Mouse (Mus musculus) kidney, embryonic 15.5 days (tissue): ENCODE measurements around the gene Unc13d. TPM values are rescaled to one million over a fixed set of nuclear protein-coding genes. Genes with fewer than 3 reads are reported as not detected.
"Not testable (repeated sequence)": the region's sequence is repeated elsewhere in the genome, so short reads cannot be mapped to it uniquely, and the experiment has no call there.

Experiments
- ATAC-seq: fragments of 200-750 bp; cut with Nextera tagmentation; replicated peaks from 2 replicates; pipeline ENCODE4 v1.8.0; 2017; ENCODE audit warnings: moderate TSS enrichment; ENCODE audit not compliant: low FRiP score
- H3K27ac ChIP-seq: fragments of 300-500 bp; sonication (generic); 2 replicates; pipeline ENCODE4 v1.5.1; 2015; ENCODE audit warnings: mild to moderate bottlenecking, inconsistent platforms
- H3K27me3 ChIP-seq: fragments of 300-500 bp; sonication (generic); 2 replicates; pipeline ENCODE4 v1.6.1; 2015; ENCODE audit warnings: inconsistent platforms
- H3K36me3 ChIP-seq: fragments of 300-500 bp; sonication (generic); 2 replicates; pipeline ENCODE4 v1.6.1; 2015; ENCODE audit warnings: inconsistent platforms
- H3K4me1 ChIP-seq: fragments of 300-500 bp; sonication (generic); 2 replicates; pipeline ENCODE4 v1.6.1; 2015; ENCODE audit warnings: inconsistent platforms
- H3K4me2 ChIP-seq: fragments of 300-500 bp; sonication (generic); 2 replicates; pipeline ENCODE4 v1.6.1; 2015; ENCODE audit warnings: moderate library complexity, mild to moderate bottlenecking, inconsistent platforms
- H3K4me3 ChIP-seq: fragments of 300-500 bp; sonication (generic); replicated peaks from 2 replicates; pipeline ENCODE4 v1.5.1; 2015; ENCODE audit warnings: mild to moderate bottlenecking, inconsistent platforms
- H3K9ac ChIP-seq: fragments of 300-500 bp; sonication (generic); 2 replicates; pipeline ENCODE4 v1.6.1; 2015; ENCODE audit warnings: mild to moderate bottlenecking, inconsistent platforms
- H3K9me3 ChIP-seq: fragments of 300-500 bp; sonication (generic); replicated peaks from 2 replicates; pipeline ENCODE4 v1.6.1; 2016; ENCODE audit warnings: inconsistent platforms
- WGBS: fragments of 180-500 bp; shearing (Covaris S2); methylation state at CpG from one replicate; pipeline ENCODE4 v1.1.7; 2015; ENCODE audit warnings: mixed read lengths; 5-methylcytosine and 5-hydroxymethylcytosine counted together
- polyA plus RNA-seq: library from polyadenylated mRNA; unstranded; fragments of >200 nt; fragmentation: Nextera tagmentation; extraction: Ambion mirVana; gene quantifications from 2 replicates; pipeline ENCODE4 v1.2.1, GENCODE M21; 2015

Unc13d gene
- 1.3 and 1.5 TPM in 2 replicates for polyA plus RNA-seq

GRCm38 (mm10) chr11:116077446-116078204 is at the start of gene Unc13d:
TSS of gene Unc13d (minus strand) at chr11:116077961.
- peak; percentile 52 for ATAC-seq
- H3K4me1 ChIP-seq: peaks cover 34% of the 10 kb centered on the region
- H3K27ac ChIP-seq: peak within 1 kb of the TSS; percentile 71
- WGBS: 50% methylated on average over 22 of the region's 22 CpGs
- H3K36me3 ChIP-seq: peaks cover 41% of the 10 kb centered on the region
- H3K9ac ChIP-seq: peak within 1 kb of the TSS; percentile 35
- H3K27me3 ChIP-seq: no peaks in the 10 kb centered on the region
- H3K4me2 ChIP-seq: peak within 1 kb of the TSS; percentile 64
- no peaks in the 10 kb centered on the region for H3K9me3 ChIP-seq
- H3K4me3 ChIP-seq: peak within 1 kb of the TSS; percentile 35

DNA sequence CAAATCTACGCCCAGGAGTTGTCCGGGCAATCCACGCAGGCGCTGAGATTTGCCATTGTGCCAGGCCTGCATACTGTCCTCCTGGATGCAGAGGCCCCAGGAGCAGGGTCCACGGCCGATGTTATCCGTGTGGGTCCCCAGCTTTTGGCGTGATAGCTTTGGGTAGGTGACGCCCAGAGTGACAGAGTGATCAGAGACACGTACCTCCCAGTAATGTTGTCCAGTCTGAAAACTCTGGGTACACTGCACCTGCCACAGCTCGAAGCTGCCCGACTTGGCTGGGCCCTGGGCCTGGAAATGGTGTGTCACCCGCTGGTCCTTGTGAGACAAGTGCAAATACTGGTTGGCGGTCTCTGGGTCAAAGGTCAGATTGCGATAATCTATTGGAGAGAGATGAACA is 48.5 kb upstream of the Unc13d start:
- ATAC-seq: no peak
- 93% methylated on average over 15 of the region's 15 CpGs for WGBS
- Histone ChIP-seq H3K4me3 (no peak overlapping the region), H3K27me3 (no peaks in the 10 kb centered on the region), H3K4me1 (peaks cover 42% of the 10 kb centered on the region), H3K9ac (no peak overlapping the region), H3K27ac (no peak overlapping the region), H3K4me2 (no peak overlapping the region), H3K9me3 (no peaks in the 10 kb centered on the region), H3K36me3 (peaks cover 25% of the 10 kb centered on the region)

DNA sequence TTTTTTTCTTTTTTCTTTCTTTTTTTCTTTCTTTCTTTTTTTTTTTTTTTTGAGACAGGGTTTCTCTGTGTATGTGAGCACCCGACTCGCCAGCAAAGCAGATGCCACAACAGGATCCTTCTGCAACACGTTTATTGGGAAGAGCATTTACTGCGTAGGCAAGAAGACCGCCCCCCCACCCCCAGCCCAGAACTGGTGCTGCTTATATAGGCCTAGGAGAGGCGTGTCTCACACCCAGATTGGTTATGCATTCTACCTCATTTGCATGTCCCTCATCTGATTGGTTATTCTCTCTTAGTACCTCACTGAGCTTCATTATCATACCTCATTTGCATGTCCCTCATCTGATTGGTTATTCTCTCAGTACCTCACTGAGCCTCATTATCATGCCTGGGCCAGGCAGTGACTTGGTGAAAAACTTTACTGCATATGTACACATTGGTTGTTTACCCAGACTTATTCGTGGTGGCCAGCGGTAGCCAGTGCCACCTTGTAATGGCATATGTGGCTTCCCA is 44.0 kb upstream of the Unc13d start:
- H3K4me3 ChIP-seq, ATAC-seq, H3K27me3 ChIP-seq, H3K9ac ChIP-seq, H3K4me2 ChIP-seq, H3K4me1 ChIP-seq, H3K9me3 ChIP-seq, H3K27ac ChIP-seq: not testable (repeated sequence)
- H3K36me3 ChIP-seq: peaks cover 25% of the 10 kb centered on the region
- WGBS: 93% methylated on average over 8 of the region's 8 CpGs

DNA sequence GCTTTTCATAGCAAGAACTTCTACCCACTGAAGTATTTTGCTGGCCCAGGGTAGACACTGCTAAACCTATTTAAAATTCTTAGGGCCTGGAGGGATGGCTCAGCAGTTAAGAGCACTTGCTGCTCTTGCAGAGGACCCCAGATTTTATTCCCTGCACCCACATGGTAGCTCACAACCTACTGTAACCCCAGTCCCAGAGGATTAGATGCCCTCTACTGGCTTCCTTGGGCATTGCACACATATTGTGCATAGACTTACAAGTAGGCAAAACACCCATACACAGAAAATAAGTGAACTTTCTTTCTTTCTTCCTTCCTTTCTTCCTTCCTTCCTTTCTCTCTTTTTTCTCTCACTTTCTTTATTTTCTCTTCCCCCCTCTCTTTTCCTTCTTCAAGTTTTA is 40.1 kb upstream of the Unc13d start:
- Histone ChIP-seq H3K4me1 (no peaks in the 10 kb centered on the region), H3K27ac (no peak overlapping the region), H3K27me3 (no peaks in the 10 kb centered on the region), H3K4me2 (no peak overlapping the region), H3K36me3 (peaks cover 9% of the 10 kb centered on the region), H3K9me3 (no peaks in the 10 kb centered on the region), H3K4me3 (no peak overlapping the region), H3K9ac (no peak overlapping the region)
- no peak for ATAC-seq

GRCm38 (mm10) chr11:116117241-116117640 is 39.5 kb upstream of the Unc13d start:
- H3K4me1 ChIP-seq: no peaks in the 10 kb centered on the region
- no peaks in the 10 kb centered on the region for H3K9me3 ChIP-seq
- no peak for ATAC-seq
- no peak overlapping the region for H3K27ac ChIP-seq
- no peaks in the 10 kb centered on the region for H3K27me3 ChIP-seq
- no peak overlapping the region for H3K4me3 ChIP-seq
- no peak overlapping the region for H3K4me2 ChIP-seq
- 61% methylated on average over 12 of the region's 12 CpGs for WGBS
- peaks cover 4% of the 10 kb centered on the region for H3K36me3 ChIP-seq
- H3K9ac ChIP-seq: no peak overlapping the region

- Histone ChIP-seq H3K4me3 (no peak overlapping the region), H3K27me3 (peaks cover 49% of the 10 kb centered on the region), H3K27ac (no peak overlapping the region), H3K4me2 (no peak overlapping the region), H3K36me3 (no peaks in the 10 kb centered on the region), H3K9ac (no peak overlapping the region), H3K4me1 (peaks cover 41% of the 10 kb centered on the region), H3K9me3 (no peaks in the 10 kb centered on the region)
- no peak for ATAC-seq
- WGBS: 89% methylated on average over 19 of the region's 19 CpGs
These were observed 33.9 kb upstream of the Unc13d start for GRCm38 (mm10) chr11:116111611-116112203.

DNA sequence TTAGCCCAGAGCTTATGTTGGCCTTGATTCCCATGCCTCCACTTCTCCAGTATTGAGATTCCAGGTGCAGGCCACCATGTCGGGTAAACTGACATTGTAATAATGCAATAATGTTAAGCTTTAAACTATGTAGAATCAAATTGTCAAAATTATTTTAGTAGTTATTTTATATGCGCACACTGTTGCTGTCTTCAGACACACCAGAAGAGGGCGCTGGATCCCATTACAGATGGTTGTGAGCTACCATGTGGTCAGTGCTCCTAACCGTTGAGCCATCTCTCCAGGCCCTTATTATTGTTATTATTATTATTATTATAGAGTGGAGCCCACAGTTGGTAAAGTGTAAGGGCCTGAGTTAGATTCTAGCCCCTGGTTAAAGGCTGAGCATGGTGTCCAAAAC is 33.3 kb upstream of the Unc13d start:
- Histone ChIP-seq H3K4me1 (peaks cover 48% of the 10 kb centered on the region), H3K9ac (no peak overlapping the region), H3K36me3 (no peaks in the 10 kb centered on the region), H3K27ac (no peak overlapping the region), H3K4me3 (no peak overlapping the region), H3K9me3 (no peaks in the 10 kb centered on the region), H3K4me2 (no peak overlapping the region), H3K27me3 (peaks cover 50% of the 10 kb centered on the region)
- WGBS: 82% methylated on average over 4 of the region's 4 CpGs
- no peak for ATAC-seq

- H3K9ac ChIP-seq: peak overlapping the region; percentile 56; the same call in 1 of the 2 replicates
- H3K4me1 ChIP-seq: peaks cover 53% of the 10 kb centered on the region
- peaks cover 50% of the 10 kb centered on the region for H3K27me3 ChIP-seq
- H3K27ac ChIP-seq: peak overlapping the region; percentile 66
- no peak for ATAC-seq
- WGBS: 22% methylated on average over 10 of the region's 10 CpGs
- no peaks in the 10 kb centered on the region for H3K9me3 ChIP-seq
- H3K4me2 ChIP-seq: peak overlapping the region; percentile 64
- H3K4me3 ChIP-seq: peak overlapping the region; percentile 57
- H3K36me3 ChIP-seq: no peaks in the 10 kb centered on the region
These were observed 32.8 kb upstream of the Unc13d start for GRCm38 (mm10) chr11:116110540-116110939.

DNA sequence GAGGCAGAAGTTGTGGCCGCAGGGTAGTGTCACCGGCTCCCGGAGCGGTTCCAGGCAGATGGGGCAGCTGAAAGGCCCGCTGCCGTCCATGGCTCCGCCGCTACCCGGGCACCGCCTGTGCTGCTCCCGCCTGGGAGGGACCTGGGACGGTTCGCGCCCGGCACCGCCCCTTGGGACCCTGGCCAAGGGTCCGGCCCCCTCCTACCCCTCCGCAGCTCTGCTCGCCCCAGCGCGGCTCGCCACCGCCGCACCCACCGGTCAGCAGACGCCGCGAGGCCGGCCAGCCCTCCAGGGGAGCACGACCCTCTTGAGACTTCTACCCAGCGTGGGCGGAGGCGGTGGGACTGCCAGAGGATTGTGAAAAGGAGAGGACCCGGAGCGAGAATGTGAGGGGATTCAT is 32.4 kb upstream of the Unc13d start:
- Histone ChIP-seq H3K27ac (peak overlapping the region; percentile 66), H3K9me3 (no peaks in the 10 kb centered on the region), H3K36me3 (no peaks in the 10 kb centered on the region), H3K27me3 (peaks cover 50% of the 10 kb centered on the region), H3K9ac (peak overlapping the region; percentile 56), H3K4me3 (peak overlapping the region; percentile 57), H3K4me2 (peak overlapping the region; percentile 64), H3K4me1 (peaks cover 56% of the 10 kb centered on the region)
- WGBS: under 1% methylated on average over 35 of the region's 35 CpGs
- peak; percentile 50 for ATAC-seq

DNA sequence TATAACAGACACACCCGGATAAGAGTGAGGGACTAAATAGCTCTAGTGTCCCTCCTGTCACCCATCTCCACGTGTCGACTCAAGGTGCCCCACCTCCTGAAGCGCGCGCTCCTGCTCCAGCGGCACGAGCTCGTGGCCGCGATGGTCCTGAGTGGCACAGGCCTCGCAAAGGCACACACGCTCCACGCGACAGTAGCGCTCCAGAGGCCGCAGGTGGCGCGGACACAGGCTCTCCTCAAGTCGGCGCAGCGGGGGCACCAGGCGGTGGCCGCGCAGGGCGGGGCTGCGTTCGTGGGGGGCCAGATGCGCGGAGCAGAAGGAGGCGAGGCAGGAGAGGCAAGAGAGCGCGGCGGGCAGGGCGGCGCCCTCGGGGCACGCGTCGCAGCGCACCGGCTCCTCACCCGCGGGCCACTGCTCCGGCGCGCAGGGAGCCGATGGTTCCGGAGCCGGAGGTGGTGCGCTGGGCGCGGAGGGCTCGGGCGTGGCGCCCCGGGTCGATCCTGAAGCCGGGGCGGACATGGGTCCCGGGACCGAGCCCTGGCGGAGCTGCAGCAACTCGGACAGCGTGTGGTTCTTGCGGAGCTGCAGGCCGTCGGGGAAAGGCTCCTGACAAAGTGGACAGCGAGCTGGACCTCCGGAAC is 31.8 kb upstream of the Unc13d start:
- no peaks in the 10 kb centered on the region for H3K9me3 ChIP-seq
- under 1% methylated on average over 62 of the region's 70 CpGs for WGBS
- peak overlapping the region; percentile 66 for H3K27ac ChIP-seq
- peak overlapping the region; percentile 56 for H3K9ac ChIP-seq
- peaks cover 61% of the 10 kb centered on the region for H3K4me1 ChIP-seq
- peak; percentile 28; the same call in 1 of the 2 replicates for ATAC-seq
- H3K4me3 ChIP-seq: peak overlapping the region; percentile 57
- H3K36me3 ChIP-seq: no peaks in the 10 kb centered on the region
- H3K4me2 ChIP-seq: peak overlapping the region; percentile 64
- H3K27me3 ChIP-seq: peaks cover 50% of the 10 kb centered on the region

- peaks cover 71% of the 10 kb centered on the region for H3K4me1 ChIP-seq
- peak overlapping the region; percentile 64 for H3K4me2 ChIP-seq
- no peaks in the 10 kb centered on the region for H3K9me3 ChIP-seq
- 7% methylated on average over 23 of the region's 23 CpGs for WGBS
- H3K27me3 ChIP-seq: peaks cover 50% of the 10 kb centered on the region
- H3K9ac ChIP-seq: peak overlapping the region; percentile 56; the same call in 1 of the 2 replicates
- H3K27ac ChIP-seq: 0 out of 2 replicates have a peak overlapping the region, but pooled peaks have one; percentile 52
- peak overlapping the region; percentile 57 for H3K4me3 ChIP-seq
- ATAC-seq: no peak
- no peaks in the 10 kb centered on the region for H3K36me3 ChIP-seq
These were observed 30.8 kb upstream of the Unc13d start for GRCm38 (mm10) chr11:116108464-116109137.
